Mouse (Mus musculus): ENCODE results near the gene Gpr156. TPM values are rescaled to one million over a fixed set of nuclear protein-coding genes. Genes with fewer than 3 reads are reported as not detected.

Gpr156 gene
- polyA plus RNA-seq, 1 experiment from 2014 or later, result 5.1 TPM

GRCm38 (mm10) chr16:37929626-37930025 lies 13.3 kb downstream of the Gpr156 start:
- Histone ChIP-seq H3K9me3 (replicated peaks; ENCODE audit: control insufficient read depth, low read length, poor library complexity, severe bottlenecking) (no peaks in the 10 kb centered on the region), H3K27ac (ENCODE audit: low read length) (no peak overlapping the region), H3K4me3 (ENCODE audit: low read depth, low read length) (no peak overlapping the region), H3K4me2 (ENCODE audit: low read length) (no peak overlapping the region), H3K4me1 (ENCODE audit: control insufficient read depth, insufficient read depth, low read length) (peaks cover 24% of the 10 kb centered on the region), H3K27me3 (ENCODE audit: control insufficient read depth, insufficient read depth, low read depth, low read length) (no peaks in the 10 kb centered on the region), H3K36me3 (ENCODE audit: control insufficient read depth, insufficient read depth, low read length) (no peaks in the 10 kb centered on the region), H3K9ac (ENCODE audit: low read depth, low read length) (no peak overlapping the region)
- ATAC-seq, result no peak
- WGBS, result 98% methylated on average over 2 of the region's 2 CpGs

DNA sequence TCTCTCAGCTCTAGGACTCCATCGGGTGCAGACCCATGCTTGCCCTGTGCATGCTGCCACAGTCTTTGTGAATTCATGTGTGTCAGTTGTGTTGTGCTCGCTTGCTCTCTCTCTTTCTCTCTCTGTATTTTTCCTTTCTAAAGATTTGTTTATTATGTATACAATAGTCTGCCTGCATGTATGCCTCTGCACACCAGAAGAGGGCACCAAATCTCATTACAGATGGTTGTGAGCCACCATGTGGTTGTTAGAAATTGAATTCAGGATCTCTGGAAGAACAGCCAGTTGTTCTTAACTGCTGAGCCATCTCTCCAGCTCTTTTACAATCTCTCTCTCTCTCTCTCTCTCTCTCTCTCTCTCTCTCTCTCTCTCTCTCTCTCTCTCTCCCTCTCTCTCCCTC lies 18.6 kb downstream of the Gpr156 start:
- H3K36me3 ChIP-seq (ENCODE audit: control insufficient read depth, insufficient read depth, low read length), result no peaks in the 10 kb centered on the region
- ATAC-seq, result no peak
- no peak overlapping the region for H3K4me2 ChIP-seq (ENCODE audit: low read length)
- H3K27ac ChIP-seq (ENCODE audit: low read length), result no peak overlapping the region
- no peak overlapping the region for H3K9ac ChIP-seq (ENCODE audit: low read depth, low read length)
- H3K4me3 ChIP-seq (ENCODE audit: low read depth, low read length), result no peak overlapping the region
- H3K27me3 ChIP-seq (ENCODE audit: control insufficient read depth, insufficient read depth, low read depth, low read length), result no peaks in the 10 kb centered on the region
- H3K4me1 ChIP-seq (ENCODE audit: control insufficient read depth, insufficient read depth, low read length), result peaks cover 18% of the 10 kb centered on the region
- no peaks in the 10 kb centered on the region for H3K9me3 ChIP-seq (replicated peaks; ENCODE audit: control insufficient read depth, low read length, poor library complexity, severe bottlenecking)
- 91% methylated on average over 2 of the region's 2 CpGs for WGBS

DNA sequence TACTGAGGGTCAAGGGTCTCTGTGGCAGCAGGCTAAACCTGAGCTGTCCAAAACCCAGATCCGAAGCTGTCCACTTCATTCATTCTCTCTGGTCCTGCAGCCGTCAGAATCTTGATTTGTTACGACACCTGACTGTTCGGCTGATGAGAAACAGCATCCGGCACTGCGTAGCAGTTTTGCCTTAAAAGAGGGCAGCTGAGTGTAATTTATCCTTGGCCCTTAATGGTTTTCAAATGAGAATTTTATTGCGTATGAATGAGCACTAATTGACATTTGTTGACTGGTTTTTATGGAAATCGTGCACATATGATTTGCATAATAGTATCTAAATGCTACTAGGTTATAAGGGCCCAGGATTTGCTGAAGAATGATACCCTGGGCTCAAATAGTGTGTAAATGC lies 21.0 kb downstream of the Gpr156 start:
- H3K9me3 ChIP-seq (replicated peaks; ENCODE audit: control insufficient read depth, low read length, poor library complexity, severe bottlenecking), result no peaks in the 10 kb centered on the region

DNA sequence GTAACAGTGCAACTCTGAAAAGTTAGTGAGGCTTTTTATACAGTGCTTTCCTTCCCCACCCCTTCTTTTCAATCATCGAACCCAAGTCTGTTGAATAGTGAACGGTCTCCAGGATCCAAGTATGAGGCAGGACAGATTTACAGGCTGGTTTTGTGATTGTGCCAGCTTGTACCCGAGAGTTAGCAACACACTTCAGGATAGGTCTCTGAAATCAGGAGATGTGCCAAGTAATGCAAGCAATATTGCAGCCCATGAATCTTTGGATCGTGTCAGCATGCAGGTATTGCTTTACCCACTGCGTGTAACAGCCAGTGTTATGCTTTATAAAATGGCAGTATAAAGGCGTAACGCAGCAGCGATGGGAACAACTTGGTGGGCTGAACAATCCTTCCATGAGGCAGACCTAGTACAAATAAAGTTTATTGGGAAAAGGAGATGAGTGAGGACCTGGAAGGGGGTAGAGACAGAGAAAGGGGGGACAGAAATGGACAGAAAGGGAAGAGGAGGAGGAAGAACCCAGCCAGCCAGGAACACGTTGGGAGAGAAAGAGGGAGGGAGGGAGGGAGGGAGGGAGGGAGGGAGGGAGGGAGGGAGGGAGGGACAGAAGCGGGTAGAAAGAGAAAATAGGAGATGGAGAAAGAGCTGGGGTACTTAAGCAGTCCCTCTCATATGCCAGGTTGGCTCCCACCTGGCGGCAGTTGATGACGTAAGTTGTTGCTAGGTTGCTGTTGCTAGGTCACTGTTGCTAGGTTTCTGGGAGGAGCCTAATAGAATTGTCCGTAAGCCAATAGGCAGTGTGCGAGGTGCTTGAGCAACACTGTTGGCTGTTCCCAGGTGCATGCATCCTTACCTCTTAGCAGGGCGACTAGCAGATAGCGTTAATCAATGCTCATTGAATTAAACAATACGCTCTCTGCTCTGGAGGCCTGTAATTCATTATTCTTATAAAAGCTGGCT lies 22.1 kb downstream of the Gpr156 start:
- no peaks in the 10 kb centered on the region for H3K36me3 ChIP-seq (ENCODE audit: control insufficient read depth, insufficient read depth, low read length)
- WGBS, result 44% methylated on average over 16 of the region's 17 CpGs
- H3K27ac ChIP-seq (ENCODE audit: low read length), result peak overlapping the region; percentile 76
- peak overlapping the region; percentile 47 for H3K4me2 ChIP-seq (ENCODE audit: low read length)
- peaks cover 21% of the 10 kb centered on the region for H3K4me1 ChIP-seq (ENCODE audit: control insufficient read depth, insufficient read depth, low read length)
- no peaks in the 10 kb centered on the region for H3K27me3 ChIP-seq (ENCODE audit: control insufficient read depth, insufficient read depth, low read depth, low read length)
- 0 out of 2 replicates have a peak overlapping the region, but pooled peaks have one; percentile 10 for H3K9ac ChIP-seq (ENCODE audit: low read depth, low read length)
- H3K4me3 ChIP-seq (ENCODE audit: low read depth, low read length), result peak overlapping the region; percentile 20
- no peaks in the 10 kb centered on the region for H3K9me3 ChIP-seq (replicated peaks; ENCODE audit: control insufficient read depth, low read length, poor library complexity, severe bottlenecking)
- ATAC-seq, result peak; percentile 99

More for the DNA sequence above, 21.0 kb downstream of the Gpr156 start:
- Histone ChIP-seq H3K36me3 (ENCODE audit: control insufficient read depth, insufficient read depth, low read length) (no peaks in the 10 kb centered on the region), H3K9ac (ENCODE audit: low read depth, low read length) (no peak overlapping the region), H3K4me2 (ENCODE audit: low read length) (no peak overlapping the region), H3K4me3 (ENCODE audit: low read depth, low read length) (no peak overlapping the region), H3K27ac (ENCODE audit: low read length) (no peak overlapping the region), H3K27me3 (ENCODE audit: control insufficient read depth, insufficient read depth, low read depth, low read length) (no peaks in the 10 kb centered on the region), H3K4me1 (ENCODE audit: control insufficient read depth, insufficient read depth, low read length) (peaks cover 18% of the 10 kb centered on the region)
- no peak for ATAC-seq
- 67% methylated on average over 8 of the region's 8 CpGs for WGBS

GRCm38 (mm10) chr16:37939082-37939863 lies 23.0 kb downstream of the Gpr156 start:
- Histone ChIP-seq H3K9ac (ENCODE audit: low read depth, low read length) (0 out of 2 replicates have a peak overlapping the region, but pooled peaks have one; percentile 10), H3K4me3 (ENCODE audit: low read depth, low read length) (peak overlapping the region; percentile 20; the same call in 1 of the 2 replicates), H3K36me3 (ENCODE audit: control insufficient read depth, insufficient read depth, low read length) (no peaks in the 10 kb centered on the region), H3K4me2 (ENCODE audit: low read length) (peak overlapping the region; percentile 47), H3K4me1 (ENCODE audit: control insufficient read depth, insufficient read depth, low read length) (peaks cover 21% of the 10 kb centered on the region), H3K27ac (ENCODE audit: low read length) (peak overlapping the region; percentile 76), H3K27me3 (ENCODE audit: control insufficient read depth, insufficient read depth, low read depth, low read length) (no peaks in the 10 kb centered on the region), H3K9me3 (replicated peaks; ENCODE audit: control insufficient read depth, low read length, poor library complexity, severe bottlenecking) (no peaks in the 10 kb centered on the region)
- ATAC-seq, result peak; percentile 68
- 61% methylated on average over 11 of the region's 11 CpGs for WGBS

GRCm38 (mm10) chr16:37940291-37940690 lies 24.0 kb downstream of the Gpr156 start:
- Histone ChIP-seq H3K36me3 (ENCODE audit: control insufficient read depth, insufficient read depth, low read length) (no peaks in the 10 kb centered on the region), H3K9ac (ENCODE audit: low read depth, low read length) (no peak overlapping the region), H3K9me3 (replicated peaks; ENCODE audit: control insufficient read depth, low read length, poor library complexity, severe bottlenecking) (no peaks in the 10 kb centered on the region), H3K4me1 (ENCODE audit: control insufficient read depth, insufficient read depth, low read length) (peaks cover 21% of the 10 kb centered on the region), H3K4me2 (ENCODE audit: low read length) (no peak overlapping the region), H3K27ac (ENCODE audit: low read length) (no peak overlapping the region), H3K4me3 (ENCODE audit: low read depth, low read length) (no peak overlapping the region), H3K27me3 (ENCODE audit: control insufficient read depth, insufficient read depth, low read depth, low read length) (no peaks in the 10 kb centered on the region)
- ATAC-seq, result no peak
- WGBS, result 81% methylated on average over 10 of the region's 10 CpGs

DNA sequence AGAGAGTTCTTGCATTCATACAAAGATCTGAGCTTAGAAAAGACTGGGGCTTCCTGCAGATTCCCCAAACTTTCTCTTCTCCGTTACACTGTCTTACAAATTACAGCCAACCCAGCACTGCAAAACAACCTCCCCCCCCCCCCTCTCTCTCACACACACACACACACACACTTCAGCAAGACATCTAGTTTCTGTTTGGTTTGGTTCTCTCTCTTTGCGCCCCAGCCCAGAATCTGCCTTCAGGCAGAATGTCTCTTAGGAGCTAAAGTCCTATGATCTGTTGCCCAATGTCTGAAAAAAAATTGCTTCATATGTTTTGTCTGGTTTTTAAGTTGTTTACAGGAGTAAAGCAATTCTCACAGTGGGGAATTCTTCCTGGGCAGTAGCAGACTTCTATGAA lies 27.4 kb downstream of the Gpr156 start:
- no peaks in the 10 kb centered on the region for H3K9me3 ChIP-seq (replicated peaks; ENCODE audit: control insufficient read depth, low read length, poor library complexity, severe bottlenecking)
- no peak overlapping the region for H3K4me3 ChIP-seq (ENCODE audit: low read depth, low read length)
- H3K4me1 ChIP-seq (ENCODE audit: control insufficient read depth, insufficient read depth, low read length), result peaks cover 11% of the 10 kb centered on the region
- 50% methylated on average over 2 of the region's 2 CpGs for WGBS
- H3K27me3 ChIP-seq (ENCODE audit: control insufficient read depth, insufficient read depth, low read depth, low read length), result no peaks in the 10 kb centered on the region
- H3K36me3 ChIP-seq (ENCODE audit: control insufficient read depth, insufficient read depth, low read length), result no peaks in the 10 kb centered on the region
- H3K9ac ChIP-seq (ENCODE audit: low read depth, low read length), result no peak overlapping the region
- no peak for ATAC-seq
- no peak overlapping the region for H3K4me2 ChIP-seq (ENCODE audit: low read length)
- peak overlapping the region; percentile 47; the same call in 1 of the 2 replicates for H3K27ac ChIP-seq (ENCODE audit: low read length)

GRCm38 (mm10) chr16:37945031-37945796 lies 28.9 kb downstream of the Gpr156 start:
- Histone ChIP-seq H3K27ac (ENCODE audit: low read length) (no peak overlapping the region), H3K4me2 (ENCODE audit: low read length) (no peak overlapping the region), H3K27me3 (ENCODE audit: control insufficient read depth, insufficient read depth, low read depth, low read length) (no peaks in the 10 kb centered on the region), H3K36me3 (ENCODE audit: control insufficient read depth, insufficient read depth, low read length) (no peaks in the 10 kb centered on the region), H3K4me3 (ENCODE audit: low read depth, low read length) (no peak overlapping the region), H3K4me1 (ENCODE audit: control insufficient read depth, insufficient read depth, low read length) (0 out of 2 replicates have a peak, but pooled peaks cover 2% of the 10 kb centered on the region), H3K9me3 (replicated peaks; ENCODE audit: control insufficient read depth, low read length, poor library complexity, severe bottlenecking) (no peaks in the 10 kb centered on the region), H3K9ac (ENCODE audit: low read depth, low read length) (no peak overlapping the region)
- 61% methylated on average over 8 of the region's 8 CpGs for WGBS
- no peak for ATAC-seq
